13 mouse cellular contexts compared by ENCODE assay signal in the genomic region with DNA sequence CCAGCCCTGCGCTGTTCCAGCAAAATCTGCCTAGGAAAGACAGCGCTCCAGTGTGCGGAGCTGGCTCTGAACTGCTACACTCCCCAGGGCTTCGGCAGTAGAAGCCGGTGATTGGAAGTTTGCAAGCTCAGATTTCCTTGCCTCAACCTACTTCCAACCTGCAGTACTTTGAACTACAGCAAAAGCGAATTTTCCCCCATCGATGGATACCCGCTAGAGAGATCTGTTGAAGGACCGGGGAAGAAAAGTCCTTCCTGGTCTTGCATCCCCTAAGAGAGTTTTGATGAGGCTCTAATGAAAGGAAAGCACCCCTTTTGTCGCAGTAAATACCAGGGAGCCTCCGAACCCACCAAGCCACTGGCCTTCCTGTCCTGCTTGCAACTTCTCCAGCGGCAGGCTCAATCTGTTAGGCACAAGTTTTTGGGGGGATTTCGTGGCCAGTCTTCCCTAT. TPM values are rescaled to one million over a fixed set of nuclear protein-coding genes. Genes with fewer than 3 reads are reported as not detected.
DNase-seq lines count a peak whose midpoint lies in the region; ATAC-seq lines count a peak whose summit lies in the region.
"Had no signal": no experiment of that assay in that cellular context is flagged by ENCODE, and none has a peak within 500 bp of the region (broad histone marks: within the 10 kb centered on the region; RNA-seq: fewer than 3 reads in every experiment).

No protein-coding gene starts in this region.

- H3K9ac ChIP-seq in forebrain, embryonic 13.5 days, result peak overlapping the region; percentile 55
- H3K9ac ChIP-seq in midbrain, embryonic 11.5 days (ENCODE audit: low read length), result peak overlapping the region; percentile 64
- H3K9ac ChIP-seq in kidney, embryonic 14.5 days (ENCODE audit: low read depth, low read length), result no peak overlapping the region
- H3K9ac ChIP-seq: heart, embryonic 13.5 days; liver, embryonic 13.5 days had no signal

- no peaks in the 10 kb centered on the region for H3K36me3 ChIP-seq in forebrain, embryonic 13.5 days (ENCODE audit: poor library complexity, severe bottlenecking)
- H3K36me3 ChIP-seq in midbrain, embryonic 11.5 days (ENCODE audit: control insufficient read depth, insufficient read depth, low read length), result no peaks in the 10 kb centered on the region
- H3K36me3 ChIP-seq in kidney, embryonic 14.5 days (ENCODE audit: control insufficient read depth, insufficient read depth, low read length), result no peaks in the 10 kb centered on the region
- H3K36me3 ChIP-seq: heart, embryonic 13.5 days; liver, embryonic 13.5 days had no signal

- H3K27ac ChIP-seq in forebrain, embryonic 13.5 days, result peak overlapping the region; percentile 82
- H3K27ac ChIP-seq in midbrain, embryonic 11.5 days (ENCODE audit: low read depth, low read length), result peak overlapping the region; percentile 25; the same call in 1 of the 2 replicates
- no peak overlapping the region for H3K27ac ChIP-seq in kidney, embryonic 14.5 days (ENCODE audit: low read depth, low read length)
- H3K27ac ChIP-seq: heart, embryonic 13.5 days; liver, embryonic 13.5 days had no signal

- H3K4me1 ChIP-seq in forebrain, embryonic 13.5 days, result peaks cover 16% of the 10 kb centered on the region
- peaks cover 15% of the 10 kb centered on the region for H3K4me1 ChIP-seq in midbrain, embryonic 11.5 days (ENCODE audit: control insufficient read depth, insufficient read depth, low read length)
- H3K4me1 ChIP-seq in kidney, embryonic 14.5 days (ENCODE audit: control insufficient read depth, insufficient read depth, low read length), result peaks cover 5% of the 10 kb centered on the region; the same call in 1 of the 2 replicates
- H3K4me1 ChIP-seq: liver, embryonic 13.5 days had no signal

- WGBS in forebrain, embryonic 13.5 days, result 6% methylated on average over 13 of the region's 13 CpGs
- WGBS in midbrain, embryonic 11.5 days, result under 1% methylated on average over 13 of the region's 13 CpGs
- under 1% methylated on average over 13 of the region's 13 CpGs for WGBS in kidney, embryonic 14.5 days

- peak; percentile 3 for DNase-seq in right cerebral cortex, postnatal 4 days
- no peak for DNase-seq in right cerebral cortex, postnatal 10 days (ENCODE audit: low spot score in 2 of 2)
- peak; percentile 95 for DNase-seq in midbrain, embryonic 11.5 days (ENCODE audit: low spot score, missing footprints)
- DNase-seq in liver, result no peak
- no peak for DNase-seq in kidney, postnatal 25 days
- DNase-seq in kidney, adult 9 months, result no peak
- DNase-seq: liver, embryonic 13.5 days; right cerebral cortex, postnatal 25 days had no signal

- H3K4me3 ChIP-seq in forebrain, embryonic 13.5 days, result peak overlapping the region; percentile 27
- H3K4me3 ChIP-seq in midbrain, embryonic 11.5 days (ENCODE audit: low read depth, low read length), result peak overlapping the region; percentile 22
- no peak overlapping the region for H3K4me3 ChIP-seq in kidney, embryonic 14.5 days (ENCODE audit: low read length)
- H3K4me3 ChIP-seq: heart, embryonic 13.5 days; liver, embryonic 13.5 days had no signal

- peak overlapping the region; percentile 59 for H3K4me2 ChIP-seq in forebrain, embryonic 13.5 days
- H3K4me2 ChIP-seq in midbrain, embryonic 11.5 days, result peak overlapping the region; percentile 54
- H3K4me2 ChIP-seq in kidney, embryonic 14.5 days (replicated peaks; ENCODE audit: low read depth, low read length), result no peak overlapping the region
- H3K4me2 ChIP-seq: heart, embryonic 13.5 days; liver, embryonic 13.5 days had no signal

- H3K27me3 ChIP-seq in forebrain, embryonic 13.5 days, result peaks cover 79% of the 10 kb centered on the region
- peaks cover 67% of the 10 kb centered on the region for H3K27me3 ChIP-seq in midbrain, embryonic 11.5 days (ENCODE audit: control insufficient read depth, insufficient read depth, low read length)
- peaks cover 82% of the 10 kb centered on the region for H3K27me3 ChIP-seq in kidney, embryonic 14.5 days (ENCODE audit: control insufficient read depth, insufficient read depth, low read length)

- no peaks in the 10 kb centered on the region for H3K9me3 ChIP-seq in forebrain, embryonic 13.5 days (replicated peaks)
- H3K9me3 ChIP-seq in midbrain, embryonic 11.5 days (ENCODE audit: control insufficient read depth, low read length), result no peaks in the 10 kb centered on the region
- H3K9me3 ChIP-seq in kidney, embryonic 14.5 days (ENCODE audit: control insufficient read depth, low read length), result no peaks in the 10 kb centered on the region
- H3K9me3 ChIP-seq: heart, embryonic 13.5 days; liver, embryonic 13.5 days had no signal

- no peak for ATAC-seq in forebrain, embryonic 13.5 days
- no peak for ATAC-seq in midbrain, embryonic 11.5 days (ENCODE audit: low FRiP score)
- ATAC-seq in kidney, embryonic 14.5 days (ENCODE audit: low FRiP score, low TSS enrichment), result no peak
- ATAC-seq: Patski had no signal

RNA-seq across cellular contexts. Expression of gene Zic4, which starts 10.2 kb away (rescaled TPM):
- polyA plus RNA-seq in forebrain, embryonic 13.5 days (2015; fragmentation: Nextera tagmentation; extraction: Ambion mirVana), result 48.4 and 62.0 TPM in 2 replicates
- 41.7 and 42.5 TPM in 2 replicates for polyA plus RNA-seq in midbrain, embryonic 11.5 days (2014; fragmentation: Nextera tagmentation; extraction: Ambion mirVana)
- not detected in 2 replicates for polyA plus RNA-seq in kidney, embryonic 14.5 days (2014; fragmentation: Nextera tagmentation; extraction: Ambion mirVana)
- polyA plus RNA-seq: heart, embryonic 13.5 days; large intestine, adult 2 months; liver, embryonic 13.5 days; Patski had no signal

RNA-seq across cellular contexts. Expression of gene Zic1, which starts 13.6 kb away (rescaled TPM):
- polyA plus RNA-seq in forebrain, embryonic 13.5 days (2015; fragmentation: Nextera tagmentation; extraction: Ambion mirVana), result 10.8 and 15.1 TPM in 2 replicates
- polyA plus RNA-seq in midbrain, embryonic 11.5 days (2014; fragmentation: Nextera tagmentation; extraction: Ambion mirVana), result 13.7 and 14.8 TPM in 2 replicates
- polyA plus RNA-seq in kidney, embryonic 14.5 days (2014; fragmentation: Nextera tagmentation; extraction: Ambion mirVana), result 0.04 TPM in 1 of 2 replicates, not detected in the other
- polyA plus RNA-seq: heart, embryonic 13.5 days; large intestine, adult 2 months; Patski had no signal

Comparison
In these comparisons a context has a peak if more than half of its experiments do, and no peak if none do; other contexts are left out.
1. DNase-seq: peak in right cerebral cortex, postnatal 4 days (single experiment) and midbrain, embryonic 11.5 days (single experiment); none in right cerebral cortex, postnatal 10 days (0 of 2), liver (single experiment), kidney, postnatal 25 days (0 of 2) and kidney, adult 9 months (single experiment).
2. RNA of gene Zic4, which starts 10.2 kb away (polyA plus RNA-seq): 48.4 to 62.0 TPM in forebrain, embryonic 13.5 days and 41.7 to 42.5 TPM in midbrain, embryonic 11.5 days; not detected in kidney, embryonic 14.5 days; every median in the first group is over 10 times any median in the second.
3. RNA of gene Zic1, which starts 13.6 kb away (polyA plus RNA-seq): 10.8 to 15.1 TPM in forebrain, embryonic 13.5 days and 13.7 to 14.8 TPM in midbrain, embryonic 11.5 days; 0.04 TPM in kidney, embryonic 14.5 days; every median in the first group is over 10 times any median in the second.